Mouse (Mus musculus) kidney, adult 2 months (tissue): ENCODE measurements around the gene Klhdc1.

Experiments
- CTCF ChIP-seq: fragments of 200-500 bp; conservative IDR thresholded peaks from 2 replicates; pipeline ENCODE4 v1.5.1; 2011; ENCODE audit warnings: low read depth, mild to moderate bottlenecking, control low read depth, low read length, moderate library complexity, mixed read lengths; ENCODE audit not compliant: insufficient read depth, insufficient read length
- POLR2A ChIP-seq: fragments of 200-500 bp; IDR thresholded peaks from one replicate; pipeline ENCODE4 v1.6.1; 2011; ENCODE audit warnings: low read depth, low read length, control low read depth

- TF ChIP-seq CTCF, result 0 out of 2 replicates have a peak, but pooled peaks have one; percentile 20
- no peak for TF ChIP-seq POLR2A
Measured at GRCm38 (mm10) chr12:69211057-69211456, 29.9 kb upstream of the Klhdc1 start.
